Mouse (Mus musculus): ENCODE data around the gene Gm28372. TPM values are rescaled to one million over a fixed set of nuclear protein-coding genes. Genes with fewer than 3 reads are reported as not detected.
A peak's percentile ranks its signal among the peaks of the same experiment; 100 is the strongest.

The Gm28372 gene
- total and polyA plus RNA-seq, 3 experiments, result 0.23 TPM; not detected in 2

GRCm38 (mm10) chr2:130386212-130386611 is 18.8 kb upstream of the Gm28372 start:
- dilution Hi-C loops (cut with MboI; ENCODE audit: extremely low pct_ligation_motif_present, extremely low pct_unique_long_range_greater_than_20kb, low sequenced_read_pairs), result no loop called here
- in situ Hi-C loops (cut with MboI; ENCODE audit: low pct_ligation_motif_present, low pct_unique_long_range_greater_than_20kb, low sequenced_read_pairs), result no loop called here
- Histone ChIP-seq H3K27me3 (replicated peaks) (peaks cover 18% of the 10 kb centered on the region), H3K4me1 (ENCODE audit: control insufficient read depth in 1 of 2, insufficient read depth in 2 of 2) (peaks cover 0 to 6% of the 10 kb centered on the region in 2 experiments; a peak in 2 of 4 replicates), H3K9me3 (replicated peaks; ENCODE audit: low read length) (no peaks in the 10 kb centered on the region), H3K4me3 (replicated peaks in 1 of 3; ENCODE audit: low read depth in 2 of 3, low read length in 2 of 3, poor library complexity in 1 of 3) (no peak overlapping the region), H3K79me2 (replicated peaks; ENCODE audit: control insufficient read depth, extremely low read depth, insufficient read depth, poor library complexity, severe bottlenecking) (no peaks in the 10 kb centered on the region), H3K36me3 (replicated peaks in 1 of 2; ENCODE audit: control insufficient read depth in 1 of 2, insufficient read depth in 1 of 2, low read length in 1 of 2) (no peaks in the 10 kb centered on the region), H3K27ac (ENCODE audit: insufficient read depth, low read depth) (no peak overlapping the region), H3K4me2 (ENCODE audit: insufficient read depth, low read depth, poor library complexity, severe bottlenecking) (no peak overlapping the region), H3K9ac (ENCODE audit: insufficient read depth, low read depth) (no peak overlapping the region)
- TF ChIP-seq BHLHE40 (IDR thresholded peaks at IDR 0.05; ENCODE audit: low read depth, low read length), result no peak
- TF ChIP-seq POLR2A (IDR thresholded peaks at IDR 0.05; ENCODE audit: low read depth, low read length), result no peak
- no peak for TF ChIP-seq MAZ (IDR thresholded peaks at IDR 0.05; ENCODE audit: low read depth, low read length)
- no peak for TF ChIP-seq NELFE (IDR thresholded peaks at IDR 0.05; ENCODE audit: low read depth, low read length)
- TF ChIP-seq IRF4 (IDR thresholded peaks at IDR 0.05; ENCODE audit: low read depth, low read length), result no peak
- no peak for TF ChIP-seq MXI1 (IDR thresholded peaks at IDR 0.05; ENCODE audit: low read depth, low read length)
- TF ChIP-seq TBP (conservative IDR thresholded peaks at IDR 0.05; ENCODE audit: low read depth, low read length), result no peak
- TF ChIP-seq MEF2A (IDR thresholded peaks at IDR 0.05; ENCODE audit: borderline replicate concordance, low read depth, low read length), result no peak
- no peak for TF ChIP-seq ZNF384 (IDR thresholded peaks at IDR 0.05; ENCODE audit: low read depth, low read length)
- no peak for TF ChIP-seq POLR2AphosphoS2 (IDR thresholded peaks at IDR 0.05; ENCODE audit: low read depth, low read length)
- TF ChIP-seq USF1 (IDR thresholded peaks at IDR 0.05; ENCODE audit: low read depth, low read length), result no peak
- no peak for TF ChIP-seq ZKSCAN1 (IDR thresholded peaks at IDR 0.05; ENCODE audit: borderline replicate concordance, low read depth, low read length)
- TF ChIP-seq NRF1 (IDR thresholded peaks at IDR 0.05; ENCODE audit: low read depth, low read length), result no peak
- no peak for DNase-seq (ENCODE audit: extremely low read depth)

- Histone ChIP-seq H3K27me3 (replicated peaks) (peaks cover 7% of the 10 kb centered on the region), H3K4me1 (ENCODE audit: control insufficient read depth in 1 of 2, insufficient read depth in 2 of 2) (peaks cover 0 to 17% of the 10 kb centered on the region in 2 experiments; a peak in 2 of 4 replicates), H3K9me3 (replicated peaks; ENCODE audit: low read length) (no peaks in the 10 kb centered on the region), H3K27ac (ENCODE audit: insufficient read depth, low read depth) (no peak overlapping the region), H3K36me3 (replicated peaks in 1 of 2; ENCODE audit: control insufficient read depth in 1 of 2, insufficient read depth in 1 of 2, low read length in 1 of 2) (no peaks in the 10 kb centered on the region), H3K4me3 (replicated peaks in 1 of 3; ENCODE audit: low read depth in 2 of 3, low read length in 2 of 3, poor library complexity in 1 of 3) (no peak overlapping the region), H3K9ac (ENCODE audit: insufficient read depth, low read depth) (no peak overlapping the region), H3K4me2 (ENCODE audit: insufficient read depth, low read depth, poor library complexity, severe bottlenecking) (no peak overlapping the region), H3K79me2 (replicated peaks; ENCODE audit: control insufficient read depth, extremely low read depth, insufficient read depth, poor library complexity, severe bottlenecking) (no peaks in the 10 kb centered on the region)
- in situ Hi-C loops (cut with MboI; ENCODE audit: low pct_ligation_motif_present, low pct_unique_long_range_greater_than_20kb, low sequenced_read_pairs) (no loop called here), dilution Hi-C loops (cut with MboI; ENCODE audit: extremely low pct_ligation_motif_present, extremely low pct_unique_long_range_greater_than_20kb, low sequenced_read_pairs) (no loop called here)
- peak; percentile 46 for DNase-seq (ENCODE audit: extremely low read depth)
- TF ChIP-seq CHD2 (IDR thresholded peaks at IDR 0.05; ENCODE audit: low read length) (no peak), PAX5 (IDR thresholded peaks at IDR 0.05; ENCODE audit: low read length) (no peak), MXI1 (IDR thresholded peaks at IDR 0.05; ENCODE audit: low read depth, low read length) (no peak), NRF1 (IDR thresholded peaks at IDR 0.05; ENCODE audit: low read depth, low read length) (no peak), ZC3H11A (IDR thresholded peaks at IDR 0.05; ENCODE audit: low read depth, low read length) (no peak), POLR2A (IDR thresholded peaks at IDR 0.05; ENCODE audit: low read depth, low read length) (no peak), POLR2AphosphoS2 (IDR thresholded peaks at IDR 0.05; ENCODE audit: low read depth, low read length) (no peak), EP300 (IDR thresholded peaks at IDR 0.05; ENCODE audit: low read length) (no peak), SMC3 (IDR thresholded peaks at IDR 0.05; ENCODE audit: low read depth, low read length) (peak; percentile 65), UBTF (IDR thresholded peaks at IDR 0.05; ENCODE audit: low read depth, low read length) (no peak), MAX (IDR thresholded peaks at IDR 0.05; ENCODE audit: low read length) (no peak), USF2 (conservative IDR thresholded peaks at IDR 0.05; ENCODE audit: low read depth, low read length) (no peak), JUND (conservative IDR thresholded peaks at IDR 0.05; ENCODE audit: low read depth, low read length) (no peak), KAT2A (IDR thresholded peaks at IDR 0.05; ENCODE audit: insufficient replicate concordance, low read length) (no peak), MEF2A (IDR thresholded peaks at IDR 0.05; ENCODE audit: borderline replicate concordance, low read depth, low read length) (no peak), TBP (conservative IDR thresholded peaks at IDR 0.05; ENCODE audit: low read depth, low read length) (no peak), MAZ (IDR thresholded peaks at IDR 0.05; ENCODE audit: low read depth, low read length) (no peak), CTCF (conservative IDR thresholded peaks at IDR 0.05 in 1 of 2, IDR thresholded peaks at IDR 0.05 in 1 of 2; ENCODE audit: low read depth in 2 of 2, low read length in 2 of 2) (peak; percentile 32 to 73; a peak in 3 of 4 replicates), RAD21 (IDR thresholded peaks at IDR 0.05; ENCODE audit: low read depth, low read length) (peak; percentile 79), HCFC1 (IDR thresholded peaks at IDR 0.05; ENCODE audit: low read depth, low read length) (no peak), IRF4 (IDR thresholded peaks at IDR 0.05; ENCODE audit: low read depth, low read length) (no peak), ZKSCAN1 (IDR thresholded peaks at IDR 0.05; ENCODE audit: borderline replicate concordance, low read depth, low read length) (no peak)
Observed at GRCm38 (mm10) chr2:130388796-130389195, 16.2 kb upstream of the Gm28372 start.

Data from CH12.LX (cell line).